Comparison of ENCODE assay signal across 1 mouse cellular context in the genomic region with DNA sequence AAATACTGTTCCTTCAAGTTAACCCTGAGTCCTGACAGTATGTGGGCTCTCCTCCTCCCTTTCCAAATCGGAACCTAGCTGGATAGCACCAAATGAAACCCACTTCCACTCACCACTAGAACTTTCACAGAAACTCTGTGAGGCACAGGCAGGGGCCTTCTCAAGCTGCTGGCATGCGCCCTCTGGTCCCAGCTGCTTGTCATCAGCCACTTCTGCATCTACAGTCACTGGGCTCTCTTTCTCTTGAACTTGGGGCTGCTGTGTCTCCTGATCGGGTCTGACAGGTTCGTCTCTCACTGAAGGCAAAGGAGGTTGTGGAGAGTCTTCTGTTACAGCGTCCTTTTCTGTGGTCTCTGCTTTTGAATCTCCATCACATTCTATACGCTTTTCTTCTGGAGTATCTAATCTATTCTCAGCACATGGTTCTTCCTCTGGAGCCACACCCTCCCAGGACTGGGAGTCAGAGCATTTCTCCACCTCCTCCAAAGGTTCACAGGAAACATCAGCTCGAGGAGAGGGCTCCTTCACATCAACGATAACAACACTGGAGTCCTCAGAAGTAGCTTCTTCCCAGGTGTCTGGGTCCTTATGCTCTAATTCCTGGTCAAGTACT.
TF ChIP-seq lines count a peak whose summit lies in the region.

No protein-coding gene starts in this region.

TF ChIP-seq in MEL, 35 proteins besides CTCF, POLR2A, EP300 and RAD21 (continued from another document):
- no peak for TF ChIP-seq MYB (IDR thresholded peaks at IDR 0.05; ENCODE audit: low read depth, low read length)
- TF ChIP-seq NELFE (IDR thresholded peaks at IDR 0.05; ENCODE audit: low read depth, low read length): no peak
- no peak for TF ChIP-seq POLR2AphosphoS2 (IDR thresholded peaks at IDR 0.05; ENCODE audit: low read length)
- TF ChIP-seq CHD1 (IDR thresholded peaks at IDR 0.05; ENCODE audit: low read depth, low read length): no peak
